Mouse (Mus musculus) kidney, embryonic 15.5 days (tissue): ENCODE data around the gene Bcar1. TPM values are rescaled to one million over a fixed set of nuclear protein-coding genes. Genes with fewer than 3 reads are reported as not detected.

Experiments
- ATAC-seq: fragments of 200-750 bp; cut with Nextera tagmentation; replicated peaks from 2 replicates; pipeline ENCODE4 v1.8.0; 2017; ENCODE audit warnings: moderate TSS enrichment; ENCODE audit not compliant: low FRiP score
- H3K27ac ChIP-seq: fragments of 300-500 bp; sonication (generic); 2 replicates; pipeline ENCODE4 v1.5.1; 2015; ENCODE audit warnings: mild to moderate bottlenecking, inconsistent platforms
- H3K27me3 ChIP-seq: fragments of 300-500 bp; sonication (generic); 2 replicates; pipeline ENCODE4 v1.6.1; 2015; ENCODE audit warnings: inconsistent platforms
- H3K36me3 ChIP-seq: fragments of 300-500 bp; sonication (generic); 2 replicates; pipeline ENCODE4 v1.6.1; 2015; ENCODE audit warnings: inconsistent platforms
- H3K4me1 ChIP-seq: fragments of 300-500 bp; sonication (generic); 2 replicates; pipeline ENCODE4 v1.6.1; 2015; ENCODE audit warnings: inconsistent platforms
- H3K4me2 ChIP-seq: fragments of 300-500 bp; sonication (generic); 2 replicates; pipeline ENCODE4 v1.6.1; 2015; ENCODE audit warnings: moderate library complexity, mild to moderate bottlenecking, inconsistent platforms
- H3K4me3 ChIP-seq: fragments of 300-500 bp; sonication (generic); replicated peaks from 2 replicates; pipeline ENCODE4 v1.5.1; 2015; ENCODE audit warnings: mild to moderate bottlenecking, inconsistent platforms
- H3K9ac ChIP-seq: fragments of 300-500 bp; sonication (generic); 2 replicates; pipeline ENCODE4 v1.6.1; 2015; ENCODE audit warnings: mild to moderate bottlenecking, inconsistent platforms
- H3K9me3 ChIP-seq: fragments of 300-500 bp; sonication (generic); replicated peaks from 2 replicates; pipeline ENCODE4 v1.6.1; 2016; ENCODE audit warnings: inconsistent platforms
- WGBS: fragments of 180-500 bp; shearing (Covaris S2); methylation state at CpG from one replicate; pipeline ENCODE4 v1.1.7; 2015; ENCODE audit warnings: mixed read lengths; 5-methylcytosine and 5-hydroxymethylcytosine counted together
- polyA plus RNA-seq: library from polyadenylated mRNA; unstranded; fragments of >200 nt; fragmentation: Nextera tagmentation; extraction: Ambion mirVana; gene quantifications from 2 replicates; pipeline ENCODE4 v1.2.1, GENCODE M21; 2015

The Bcar1 gene
- polyA plus RNA-seq, 1 experiment from 2014 or later = 53.8 TPM

DNA sequence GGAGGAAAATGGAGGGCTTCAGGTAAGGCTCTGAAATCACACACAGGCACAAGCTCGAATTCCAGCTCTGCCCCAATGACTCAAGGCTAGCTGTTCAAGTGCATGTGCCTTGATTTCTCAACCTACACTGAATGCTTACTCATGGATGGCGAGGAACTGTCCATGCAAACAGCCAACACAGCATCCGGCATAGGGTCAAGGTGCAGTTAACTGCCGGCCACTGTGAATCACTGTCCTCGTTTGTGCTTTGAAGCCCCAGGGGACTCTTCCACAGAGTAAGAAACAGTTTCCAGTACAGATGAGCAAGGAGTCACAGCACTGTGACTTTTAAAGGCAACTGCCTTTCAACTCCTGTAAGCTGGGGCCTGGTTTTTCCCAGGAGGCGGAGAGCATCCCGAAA lies 36.1 kb upstream of the Bcar1 start:
- no peaks in the 10 kb centered on the region for H3K9me3 ChIP-seq

DNA sequence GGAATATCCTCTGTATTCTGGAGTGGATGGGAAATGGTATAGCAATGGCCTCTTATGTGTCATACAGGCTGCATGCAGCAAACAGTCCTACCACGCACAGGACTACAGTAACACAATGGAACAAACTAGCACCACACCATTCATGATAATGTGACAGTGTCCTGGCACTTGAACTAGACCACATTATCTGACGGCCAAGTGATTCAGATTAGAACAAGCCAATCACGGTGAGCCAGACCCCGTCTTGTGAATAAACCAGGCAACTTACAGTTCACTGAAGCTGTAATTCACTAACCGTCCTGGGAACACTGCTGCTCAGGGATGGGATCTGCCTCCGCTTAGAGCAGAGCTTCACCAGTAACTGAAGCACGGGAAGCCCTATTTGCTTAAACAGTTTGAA lies 35.2 kb upstream of the Bcar1 start:
- Histone ChIP-seq H3K36me3 (peaks cover 42% of the 10 kb centered on the region), H3K27me3 (no peaks in the 10 kb centered on the region), H3K4me3 (no peak overlapping the region), H3K4me1 (peaks cover 5% of the 10 kb centered on the region; the same call in 1 of the 2 replicates), H3K4me2 (no peak overlapping the region), H3K27ac (no peak overlapping the region), H3K9me3 (no peaks in the 10 kb centered on the region), H3K9ac (no peak overlapping the region)
- 78% methylated on average over 7 of the region's 7 CpGs for WGBS
- no peak for ATAC-seq

More for the DNA sequence above, 36.1 kb upstream of the Bcar1 start:
- Histone ChIP-seq H3K36me3 (peaks cover 37% of the 10 kb centered on the region), H3K4me1 (peaks cover 5% of the 10 kb centered on the region; the same call in 1 of the 2 replicates), H3K4me2 (no peak overlapping the region), H3K9ac (no peak overlapping the region), H3K27ac (peak overlapping the region; percentile 43; the same call in 1 of the 2 replicates), H3K4me3 (no peak overlapping the region), H3K27me3 (no peaks in the 10 kb centered on the region)
- WGBS = 53% methylated on average over 7 of the region's 7 CpGs
- 0 out of 2 replicates have a peak, but pooled peaks have one; percentile 22 for ATAC-seq

- no peak overlapping the region for H3K27ac ChIP-seq
- H3K4me2 ChIP-seq = no peak overlapping the region
- H3K36me3 ChIP-seq = peaks cover 48% of the 10 kb centered on the region
- H3K4me1 ChIP-seq = peaks cover 5% of the 10 kb centered on the region; the same call in 1 of the 2 replicates
- no peak for ATAC-seq
- no peaks in the 10 kb centered on the region for H3K27me3 ChIP-seq
- H3K9ac ChIP-seq = no peak overlapping the region
- no peak overlapping the region for H3K4me3 ChIP-seq
- 92% methylated on average over 4 of the region's 4 CpGs for WGBS
- H3K9me3 ChIP-seq = no peaks in the 10 kb centered on the region
Measured at GRCm38 (mm10) chr8:111776492-111776891, 32.9 kb upstream of the Bcar1 start.

DNA sequence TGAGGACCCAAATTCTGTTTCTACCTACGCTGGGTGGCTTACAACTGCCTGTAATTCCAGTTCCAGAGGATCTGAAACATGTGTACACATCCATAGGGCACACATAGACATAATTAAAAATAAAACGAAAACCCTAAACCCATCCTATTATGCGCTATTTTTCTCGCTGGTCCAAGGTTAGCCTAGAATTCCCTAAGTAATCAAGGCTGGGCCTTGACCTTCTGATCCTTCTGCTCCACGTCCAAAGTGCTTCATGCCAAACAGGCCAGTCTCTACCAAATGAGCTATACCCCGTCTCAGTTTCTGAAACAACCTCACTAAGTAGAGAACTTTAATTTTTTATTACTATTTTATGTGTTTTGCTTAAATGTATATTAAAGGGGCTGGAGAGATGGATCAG lies 32.2 kb upstream of the Bcar1 start:
- H3K4me3 ChIP-seq = no peak overlapping the region
- H3K27me3 ChIP-seq = no peaks in the 10 kb centered on the region
- no peaks in the 10 kb centered on the region for H3K9me3 ChIP-seq
- WGBS = 92% methylated on average over 6 of the region's 6 CpGs
- peaks cover 52% of the 10 kb centered on the region for H3K36me3 ChIP-seq
- no peak overlapping the region for H3K4me2 ChIP-seq
- peaks cover 5% of the 10 kb centered on the region; the same call in 1 of the 2 replicates for H3K4me1 ChIP-seq
- H3K9ac ChIP-seq = no peak overlapping the region
- H3K27ac ChIP-seq = no peak overlapping the region
- no peak for ATAC-seq

DNA sequence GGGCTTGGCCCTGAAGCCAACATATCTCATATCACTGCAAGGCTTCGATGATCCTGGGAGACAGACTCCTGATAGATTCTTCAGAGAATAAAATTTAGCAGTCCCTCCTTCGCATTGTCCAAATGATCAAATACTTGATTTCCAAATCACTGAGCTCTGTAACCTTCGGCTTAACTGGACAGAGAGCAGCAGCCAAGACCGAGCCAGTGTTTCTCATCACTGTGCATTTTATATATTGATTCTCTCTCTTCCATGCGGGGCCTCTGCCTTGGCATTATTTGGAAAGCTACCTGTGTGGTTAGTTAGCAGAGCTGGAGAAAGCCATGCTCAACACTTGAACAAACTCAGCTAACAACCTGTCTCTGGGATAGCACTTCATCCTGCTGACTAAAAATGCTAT lies 29.9 kb upstream of the Bcar1 start:
- H3K4me2 ChIP-seq = no peak overlapping the region
- H3K27ac ChIP-seq = no peak overlapping the region
- no peak overlapping the region for H3K9ac ChIP-seq
- H3K4me3 ChIP-seq = no peak overlapping the region
- H3K4me1 ChIP-seq = peaks cover 7% of the 10 kb centered on the region
- H3K36me3 ChIP-seq = peaks cover 51% of the 10 kb centered on the region
- no peaks in the 10 kb centered on the region for H3K9me3 ChIP-seq
- H3K27me3 ChIP-seq = no peaks in the 10 kb centered on the region
- 88% methylated on average over 5 of the region's 5 CpGs for WGBS
- ATAC-seq = no peak

GRCm38 (mm10) chr8:111773057-111773456 lies 29.4 kb upstream of the Bcar1 start:
- H3K4me1 ChIP-seq = peaks cover 7% of the 10 kb centered on the region
- peaks cover 51% of the 10 kb centered on the region for H3K36me3 ChIP-seq
- H3K9me3 ChIP-seq = no peaks in the 10 kb centered on the region
- H3K9ac ChIP-seq = no peak overlapping the region
- no peak overlapping the region for H3K27ac ChIP-seq
- no peak for ATAC-seq
- H3K27me3 ChIP-seq = no peaks in the 10 kb centered on the region
- no peak overlapping the region for H3K4me2 ChIP-seq
- WGBS = 86% methylated on average over 7 of the region's 7 CpGs
- no peak overlapping the region for H3K4me3 ChIP-seq

DNA sequence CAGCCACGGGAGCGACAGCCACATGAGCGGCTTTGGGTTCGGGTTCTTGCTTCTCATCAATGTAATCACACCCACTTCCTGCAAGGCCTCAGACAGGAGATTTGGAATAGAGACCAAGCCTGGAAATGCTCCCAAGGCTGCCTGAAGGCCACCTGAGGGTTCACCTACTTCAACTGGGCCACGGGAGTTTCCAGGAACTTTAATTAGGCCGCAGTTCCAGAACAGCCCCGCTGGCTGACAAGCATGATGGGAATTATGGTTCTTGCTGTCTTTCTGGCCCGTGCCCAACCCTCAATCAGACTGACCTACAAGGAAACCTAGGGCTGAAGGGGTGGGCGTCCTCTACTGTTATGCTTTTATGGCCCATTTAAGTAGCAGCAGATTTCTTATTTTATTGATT lies 28.5 kb upstream of the Bcar1 start:
- no peak overlapping the region for H3K27ac ChIP-seq
- H3K36me3 ChIP-seq = peaks cover 51% of the 10 kb centered on the region
- H3K4me1 ChIP-seq = peaks cover 7% of the 10 kb centered on the region
- no peaks in the 10 kb centered on the region for H3K27me3 ChIP-seq
- no peak overlapping the region for H3K4me3 ChIP-seq
- WGBS = 80% methylated on average over 9 of the region's 9 CpGs
- ATAC-seq = no peak
- H3K9me3 ChIP-seq = no peaks in the 10 kb centered on the region
- no peak overlapping the region for H3K9ac ChIP-seq
- H3K4me2 ChIP-seq = no peak overlapping the region

DNA sequence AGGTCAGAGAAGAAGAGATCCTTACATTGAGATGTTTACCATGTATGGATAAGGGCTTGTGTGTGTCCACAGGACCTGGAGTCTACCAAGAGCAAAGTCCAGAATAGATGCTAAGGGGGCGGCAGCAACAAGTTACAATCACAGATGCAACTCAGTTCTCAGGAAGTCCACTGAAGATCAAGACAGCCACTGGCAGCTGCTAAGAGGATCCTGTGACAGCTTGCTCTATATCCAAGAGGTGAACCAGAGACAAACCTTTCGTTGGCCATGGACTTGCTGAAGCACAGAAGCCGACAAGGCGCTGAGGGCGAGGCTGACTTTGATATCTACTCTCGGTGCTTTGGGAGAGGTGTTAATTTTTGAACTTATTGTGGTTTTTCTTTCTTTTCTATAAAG lies 28.0 kb upstream of the Bcar1 start:
- Histone ChIP-seq H3K4me3 (no peak overlapping the region), H3K27ac (no peak overlapping the region), H3K36me3 (peaks cover 54% of the 10 kb centered on the region), H3K9ac (no peak overlapping the region), H3K9me3 (no peaks in the 10 kb centered on the region), H3K27me3 (no peaks in the 10 kb centered on the region), H3K4me1 (peaks cover 7% of the 10 kb centered on the region), H3K4me2 (no peak overlapping the region)
- 91% methylated on average over 6 of the region's 6 CpGs for WGBS
- ATAC-seq = no peak

- WGBS = 64% methylated on average over 5 of the region's 5 CpGs
- no peaks in the 10 kb centered on the region for H3K9me3 ChIP-seq
- H3K27ac ChIP-seq = no peak overlapping the region
- ATAC-seq = 0 out of 2 replicates have a peak, but pooled peaks have one; percentile 12
- H3K27me3 ChIP-seq = no peaks in the 10 kb centered on the region
- peaks cover 59% of the 10 kb centered on the region for H3K36me3 ChIP-seq
- no peak overlapping the region for H3K9ac ChIP-seq
- H3K4me3 ChIP-seq = no peak overlapping the region
- peaks cover 7% of the 10 kb centered on the region for H3K4me1 ChIP-seq
- H3K4me2 ChIP-seq = no peak overlapping the region
Measured at GRCm38 (mm10) chr8:111770958-111771624, 27.5 kb upstream of the Bcar1 start.

DNA sequence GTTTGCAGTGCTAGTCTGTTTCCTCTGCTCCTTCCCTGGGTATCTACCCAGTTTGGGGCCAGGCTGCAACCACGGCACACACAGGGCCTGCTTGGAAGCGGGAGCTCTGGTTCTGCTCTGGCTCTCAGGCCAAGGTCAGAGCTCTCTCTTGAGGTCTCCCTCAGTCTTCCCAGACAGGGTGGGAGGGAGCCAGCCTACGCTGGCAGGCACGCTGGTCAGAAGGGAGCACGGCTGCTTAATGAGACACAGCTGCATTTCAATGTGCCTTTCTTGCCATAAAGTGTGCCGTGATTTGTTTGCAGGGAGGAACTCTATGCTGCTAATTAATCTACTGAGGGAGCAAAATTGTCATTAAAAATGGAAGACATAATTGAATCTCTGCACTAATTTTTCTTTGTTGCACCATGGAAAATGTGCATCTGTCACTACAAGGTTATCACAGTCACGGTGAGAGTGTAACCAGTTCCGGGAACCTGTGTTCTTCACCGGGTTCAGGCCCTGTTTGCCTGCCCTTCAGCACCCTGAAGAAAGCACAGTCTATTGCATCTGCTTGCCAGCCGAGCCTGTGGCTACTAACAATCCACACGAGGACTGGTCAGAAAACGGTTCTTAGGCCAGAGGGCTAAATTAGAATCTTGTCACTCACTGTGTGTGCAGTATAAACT lies 26.3 kb upstream of the Bcar1 start:
- ATAC-seq = peak; percentile 74
- H3K9me3 ChIP-seq = no peaks in the 10 kb centered on the region
- H3K4me2 ChIP-seq = no peak overlapping the region
- H3K4me1 ChIP-seq = peaks cover 7% of the 10 kb centered on the region
- H3K27me3 ChIP-seq = no peaks in the 10 kb centered on the region
- H3K4me3 ChIP-seq = no peak overlapping the region
- H3K27ac ChIP-seq = peak overlapping the region; percentile 46
- H3K36me3 ChIP-seq = peaks cover 63% of the 10 kb centered on the region
- H3K9ac ChIP-seq = no peak overlapping the region
- 36% methylated on average over 12 of the region's 12 CpGs for WGBS

- no peak overlapping the region for H3K4me2 ChIP-seq
- H3K4me3 ChIP-seq = no peak overlapping the region
- WGBS = 62% methylated on average over 15 of the region's 15 CpGs
- no peaks in the 10 kb centered on the region for H3K27me3 ChIP-seq
- peak overlapping the region; percentile 46 for H3K27ac ChIP-seq
- H3K9me3 ChIP-seq = no peaks in the 10 kb centered on the region
- H3K36me3 ChIP-seq = peaks cover 61% of the 10 kb centered on the region
- no peak overlapping the region for H3K9ac ChIP-seq
- ATAC-seq = no peak
- peaks cover 7% of the 10 kb centered on the region for H3K4me1 ChIP-seq
Measured at GRCm38 (mm10) chr8:111769296-111769695, 25.7 kb upstream of the Bcar1 start.

DNA sequence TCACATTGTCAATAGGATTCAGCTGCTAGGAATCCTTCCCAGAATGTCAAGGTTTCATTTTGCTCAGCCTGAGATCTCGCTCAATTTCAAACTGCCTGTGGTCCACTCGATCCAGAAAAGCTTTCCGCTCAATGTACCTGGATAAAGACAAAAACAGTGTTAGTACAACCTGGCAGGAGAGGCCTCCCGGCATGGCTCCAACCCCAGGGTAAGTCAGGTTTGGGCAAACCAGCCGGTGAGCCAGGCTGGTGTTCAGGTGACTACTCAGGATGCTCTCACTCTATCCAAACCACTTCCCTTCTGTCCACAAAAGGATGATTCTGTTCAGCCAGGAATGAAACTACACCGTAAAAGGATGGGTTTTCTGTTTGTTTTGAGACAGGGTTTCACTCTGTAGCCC lies 25.0 kb upstream of the Bcar1 start:
- 85% methylated on average over 6 of the region's 6 CpGs for WGBS
- Histone ChIP-seq H3K9me3 (no peaks in the 10 kb centered on the region), H3K4me1 (peaks cover 7% of the 10 kb centered on the region), H3K4me3 (no peak overlapping the region), H3K27me3 (no peaks in the 10 kb centered on the region), H3K36me3 (peaks cover 56% of the 10 kb centered on the region), H3K9ac (no peak overlapping the region), H3K27ac (no peak overlapping the region), H3K4me2 (no peak overlapping the region)
- ATAC-seq = no peak
